Mouse (Mus musculus): Measurements from ENCODE around the gene Heyl. TPM values are rescaled to one million over a fixed set of nuclear protein-coding genes. Genes with fewer than 3 reads are reported as not detected.
A peak's percentile ranks its signal among the peaks of the same experiment; 100 is the strongest.

The Heyl gene
- polyA plus RNA-seq, 1 experiment from 2014 or later = 9.3 TPM

- no peak for ATAC-seq (ENCODE audit: extremely low read depth, insufficient number of reproducible peaks, low FRiP score, low TSS enrichment)
- H3K27me3 ChIP-seq (replicated peaks) = peaks cover 50% of the 10 kb centered on the region
- H3K36me3 ChIP-seq = no peaks in the 10 kb centered on the region
- WGBS = 64% methylated on average over 9 of the region's 9 CpGs
- H3K4me2 ChIP-seq = peak overlapping the region; percentile 89
- H3K4me1 ChIP-seq = peaks cover 69% of the 10 kb centered on the region
- H3K4me3 ChIP-seq = peak overlapping the region; percentile 3; the same call in 1 of the 2 replicates
- no peaks in the 10 kb centered on the region for H3K9me3 ChIP-seq
- H3K9ac ChIP-seq = peak overlapping the region; percentile 34; the same call in 1 of the 2 replicates
- H3K27ac ChIP-seq (replicated peaks) = peak overlapping the region; percentile 73
Measured at GRCm38 (mm10) chr4:123235835-123236430, 2.6 kb downstream of the Heyl start.

GRCm38 (mm10) chr4:123236431-123237031 is 3.2 kb downstream of the Heyl start:
- H3K27me3 ChIP-seq (replicated peaks) = peaks cover 50% of the 10 kb centered on the region
- peaks cover 3% of the 10 kb centered on the region; the same call in 1 of the 2 replicates for H3K36me3 ChIP-seq
- peak overlapping the region; percentile 89 for H3K4me2 ChIP-seq
- H3K4me1 ChIP-seq = peaks cover 69% of the 10 kb centered on the region
- peak overlapping the region; percentile 73 for H3K27ac ChIP-seq (replicated peaks)
- no peak for ATAC-seq (ENCODE audit: extremely low read depth, insufficient number of reproducible peaks, low FRiP score, low TSS enrichment)
- 72% methylated on average over 13 of the region's 13 CpGs for WGBS
- H3K9me3 ChIP-seq = no peaks in the 10 kb centered on the region
- peak overlapping the region; percentile 34 for H3K9ac ChIP-seq
- H3K4me3 ChIP-seq = 0 out of 2 replicates have a peak overlapping the region, but pooled peaks have one; percentile 3

GRCm38 (mm10) chr4:123237386-123238266 is 4.3 kb downstream of the Heyl start:
- peak overlapping the region; percentile 73 for H3K27ac ChIP-seq (replicated peaks)
- peak overlapping the region; percentile 89; the same call in 1 of the 2 replicates for H3K4me2 ChIP-seq
- no peak overlapping the region for H3K9ac ChIP-seq
- ATAC-seq (ENCODE audit: extremely low read depth, insufficient number of reproducible peaks, low FRiP score, low TSS enrichment) = no peak
- H3K4me1 ChIP-seq = peaks cover 68% of the 10 kb centered on the region
- H3K27me3 ChIP-seq (replicated peaks) = peaks cover 47% of the 10 kb centered on the region
- WGBS = 56% methylated on average over 6 of the region's 6 CpGs
- no peak overlapping the region for H3K4me3 ChIP-seq
- no peaks in the 10 kb centered on the region for H3K9me3 ChIP-seq
- H3K36me3 ChIP-seq = peaks cover 6% of the 10 kb centered on the region; the same call in 1 of the 2 replicates

GRCm38 (mm10) chr4:123239361-123240203 is 6.2 kb downstream of the Heyl start:
- 0 out of 2 replicates have a peak, but pooled peaks have one; percentile 16 for ATAC-seq (ENCODE audit: extremely low read depth, insufficient number of reproducible peaks, low FRiP score, low TSS enrichment)
- H3K27ac ChIP-seq (replicated peaks) = peak overlapping the region; percentile 73
- H3K27me3 ChIP-seq (replicated peaks) = peaks cover 33% of the 10 kb centered on the region
- peak overlapping the region; percentile 71 for H3K4me2 ChIP-seq
- peaks cover 60% of the 10 kb centered on the region for H3K4me1 ChIP-seq
- H3K9ac ChIP-seq = peak overlapping the region; percentile 72
- peak overlapping the region; percentile 44 for H3K4me3 ChIP-seq
- no peaks in the 10 kb centered on the region for H3K9me3 ChIP-seq
- H3K36me3 ChIP-seq = peaks cover 6% of the 10 kb centered on the region; the same call in 1 of the 2 replicates
- WGBS = 8% methylated on average over 58 of the region's 58 CpGs

- no peaks in the 10 kb centered on the region for H3K9me3 ChIP-seq
- whole genome bisulfite sequencing = 76% methylated on average over 7 of the region's 7 CpGs
- no peak overlapping the region for H3K4me3 ChIP-seq
- no peak overlapping the region for H3K9ac ChIP-seq
- ATAC-seq (ENCODE audit: extremely low read depth, insufficient number of reproducible peaks, low FRiP score, low TSS enrichment) = no peak
- H3K27me3 ChIP-seq (replicated peaks) = 0 out of 2 replicates have a peak, but pooled peaks cover 5% of the 10 kb centered on the region
- peaks cover 6% of the 10 kb centered on the region; the same call in 1 of the 2 replicates for H3K36me3 ChIP-seq
- peaks cover 46% of the 10 kb centered on the region for H3K4me1 ChIP-seq
- peak overlapping the region; percentile 96 for H3K27ac ChIP-seq (replicated peaks)
- no peak overlapping the region for H3K4me2 ChIP-seq
Measured at GRCm38 (mm10) chr4:123246221-123246620, 12.9 kb downstream of the Heyl start.

GRCm38 (mm10) chr4:123246651-123247050 is 13.3 kb downstream of the Heyl start:
- ATAC-seq (ENCODE audit: extremely low read depth, insufficient number of reproducible peaks, low FRiP score, low TSS enrichment) = no peak
- no peak overlapping the region; the same call in 1 of the 2 replicates for H3K9ac ChIP-seq
- H3K4me1 ChIP-seq = peaks cover 46% of the 10 kb centered on the region
- 0 out of 2 replicates have a peak, but pooled peaks cover 5% of the 10 kb centered on the region for H3K27me3 ChIP-seq (replicated peaks)
- H3K9me3 ChIP-seq = no peaks in the 10 kb centered on the region
- H3K27ac ChIP-seq (replicated peaks) = peak overlapping the region; percentile 96
- H3K36me3 ChIP-seq = peaks cover 2% of the 10 kb centered on the region; the same call in 1 of the 2 replicates
- H3K4me3 ChIP-seq = no peak overlapping the region
- 77% methylated on average over 5 of the region's 5 CpGs for WGBS
- peak overlapping the region; percentile 39 for H3K4me2 ChIP-seq

- H3K4me2 ChIP-seq = peak overlapping the region; percentile 39
Measured at GRCm38 (mm10) chr4:123247147-123247880, 14.0 kb downstream of the Heyl start.

GRCm38 (mm10) chr4:123248971-123249567 is 15.7 kb downstream of the Heyl start:
- H3K4me2 ChIP-seq = no peak overlapping the region
- no peaks in the 10 kb centered on the region for H3K9me3 ChIP-seq
- peak overlapping the region; percentile 96 for H3K27ac ChIP-seq (replicated peaks)
- H3K4me3 ChIP-seq = no peak overlapping the region
- peak overlapping the region; percentile 53; the same call in 1 of the 2 replicates for H3K9ac ChIP-seq
- WGBS = 53% methylated on average over 7 of the region's 7 CpGs
- H3K27me3 ChIP-seq (replicated peaks) = no peaks in the 10 kb centered on the region
- peaks cover 56% of the 10 kb centered on the region for H3K4me1 ChIP-seq
- no peaks in the 10 kb centered on the region for H3K36me3 ChIP-seq
- ATAC-seq (ENCODE audit: extremely low read depth, insufficient number of reproducible peaks, low FRiP score, low TSS enrichment) = no peak

More at GRCm38 (mm10) chr4:123247147-123247880, 14.0 kb downstream of the Heyl start:
- peak overlapping the region; percentile 70 for H3K9ac ChIP-seq
- peak overlapping the region; percentile 96 for H3K27ac ChIP-seq (replicated peaks)
- ATAC-seq (ENCODE audit: extremely low read depth, insufficient number of reproducible peaks, low FRiP score, low TSS enrichment) = peak; percentile 25; the same call in 1 of the 2 replicates
- H3K9me3 ChIP-seq = no peaks in the 10 kb centered on the region
- WGBS = 35% methylated on average over 7 of the region's 7 CpGs
- H3K27me3 ChIP-seq (replicated peaks) = 0 out of 2 replicates have a peak, but pooled peaks cover under 1% of the 10 kb centered on the region
- no peaks in the 10 kb centered on the region for H3K36me3 ChIP-seq
- peaks cover 51% of the 10 kb centered on the region for H3K4me1 ChIP-seq
- no peak overlapping the region for H3K4me3 ChIP-seq

- ATAC-seq (ENCODE audit: extremely low read depth, insufficient number of reproducible peaks, low FRiP score, low TSS enrichment) = no peak
- Histone ChIP-seq H3K4me2 (no peak overlapping the region), H3K9me3 (no peaks in the 10 kb centered on the region), H3K36me3 (no peaks in the 10 kb centered on the region), H3K4me1 (peaks cover 37% of the 10 kb centered on the region), H3K27me3 (replicated peaks) (no peaks in the 10 kb centered on the region), H3K27ac (replicated peaks) (peak overlapping the region; percentile 9; the same call in 1 of the 2 replicates), H3K4me3 (no peak overlapping the region), H3K9ac (no peak overlapping the region)
- 69% methylated on average over 5 of the region's 5 CpGs for WGBS
Measured at GRCm38 (mm10) chr4:123252214-123252613, 18.9 kb downstream of the Heyl start.
